8 mouse cellular contexts compared by ENCODE assay signal in genomic region chr19:53528752-53529454, GRCm38 (mm10). TPM values are rescaled to one million over a fixed set of nuclear protein-coding genes. Genes with fewer than 3 reads are reported as not detected.
DNase-seq lines count a peak whose midpoint lies in the region; ATAC-seq and TF ChIP-seq lines count a peak whose summit lies in the region.

Gene Dusp5, plus strand, starts transcription at chr19:53529109.

- intact Hi-C loops in heart, postnatal 25 days (cut with DNase I): loop anchor here (2.0 kb wide), 1 partner anchor 48 kb away; no protein-coding TSS in a partner anchor

- H3K4me2 ChIP-seq in forebrain, embryonic 15.5 days (replicated peaks): peak within 1 kb of the TSS; percentile 94

- H3K9ac ChIP-seq in forebrain, embryonic 15.5 days (replicated peaks): peak within 1 kb of the TSS; percentile 64

- no peaks in the 10 kb centered on the region for H3K9me3 ChIP-seq in forebrain, embryonic 15.5 days

- peak within 1 kb of the TSS; percentile 25; the same call in 1 of the 2 replicates for H3K27ac ChIP-seq in forebrain, embryonic 15.5 days (replicated peaks)

- under 1% methylated on average over 81 of the region's 84 CpGs for WGBS in forebrain, embryonic 15.5 days
- WGBS in lung, adult 2 months: under 1% methylated on average over 84 of the region's 84 CpGs

- TF ChIP-seq POLR2A in lung, adult 2 months (IDR thresholded peaks at IDR 0.05; ENCODE audit: borderline replicate concordance, extremely low read depth, low read depth, low read length): peak; percentile 83

- peaks cover 18% of the 10 kb centered on the region for H3K4me1 ChIP-seq in forebrain, embryonic 15.5 days
- H3K4me1 ChIP-seq in lung, adult 2 months (ENCODE audit: control insufficient read depth, insufficient read depth, low read length): no peaks in the 10 kb centered on the region

- H3K27me3 ChIP-seq in forebrain, embryonic 15.5 days: peaks cover 23% of the 10 kb centered on the region; the same call in 1 of the 2 replicates

- no peak for TF ChIP-seq CTCF in lung, adult 2 months (IDR thresholded peaks at IDR 0.05; ENCODE audit: insufficient read depth, low read length)

- peak within 1 kb of the TSS; percentile 66 for H3K4me3 ChIP-seq in forebrain, embryonic 15.5 days
- peak within 1 kb of the TSS; percentile 97 for H3K4me3 ChIP-seq in lung, adult 2 months (replicated peaks; ENCODE audit: extremely low read depth, low read depth, low read length)

- peak; percentile 95 for DNase-seq in ES-CJ7 (ENCODE audit: low read depth, low spot score)
- peak; percentile 99 for DNase-seq in cerebellum, adult 11 months
- peak; percentile 95 for DNase-seq in heart, postnatal 25 days (ENCODE audit: low spot score)
- peak; percentile 92 to 97 for DNase-seq in layer of hippocampus, adult 18-20 months (ENCODE audit: low spot score in 2 of 2)
- peak; percentile 98 for DNase-seq in lung, adult 2 months
- peak; percentile 99 for DNase-seq in thymus, adult 18-20 months

- peak; percentile 95 for ATAC-seq in forebrain, embryonic 15.5 days (replicated peaks)
- peak; percentile 94 for ATAC-seq in neutrophil, adult 5-6 weeks (ENCODE audit: extremely low read depth, insufficient number of reproducible peaks, low FRiP score, poor library complexity, severe bottlenecking)

- H3K36me3 ChIP-seq in forebrain, embryonic 15.5 days: no peaks in the 10 kb centered on the region

RNA-seq across cellular contexts. Expression of gene Dusp5, which starts in this region (rescaled TPM):
- 2.9 TPM in 2 replicates for polyA plus RNA-seq in forebrain, embryonic 15.5 days (2015; fragmentation: Nextera tagmentation; extraction: Ambion mirVana)
- total RNA-seq in heart, postnatal 25 days (2021): 1 to 10 TPM; 6.2 to 7.6 TPM
- 10 to 100 TPM; 28.4 to 37.0 TPM for total RNA-seq in layer of hippocampus, adult 18-20 months (2021)
- polyA plus RNA-seq in lung, adult 2 months (2012; rRNA removed): 10.4 and 14.0 TPM in 2 replicates
- total RNA-seq in neutrophil, adult 5-6 weeks (2017): 18.5 and 21.2 TPM in 2 replicates

Comparison
In these comparisons a context has a peak if more than half of its experiments do, and no peak if none do; other contexts are left out.
1. Peak in every context shown above with its lines: DNase-seq, ATAC-seq, H3K4me3 ChIP-seq and H3K27ac ChIP-seq.